Mouse (Mus musculus) forebrain, embryonic 16.5 days (tissue): ENCODE results near the gene Pigp. TPM values are rescaled to one million over a fixed set of nuclear protein-coding genes. Genes with fewer than 3 reads are reported as not detected.

Experiments used
- ATAC-seq: fragments of 200-750 bp; cut with Nextera tagmentation; 2 replicates; pipeline ENCODE4 v1.8.0; 2017; ENCODE audit warnings: mild to moderate bottlenecking, moderate library complexity
- H3K27ac ChIP-seq: fragments of 300-500 bp; sonication (generic); 2 replicates; pipeline ENCODE4 v1.5.1; 2014; ENCODE audit warnings: low read length, control low read depth
- H3K27me3 ChIP-seq: fragments of 300-500 bp; sonication (generic); replicated peaks from 2 replicates; pipeline ENCODE4 v1.6.1; 2014; ENCODE audit warnings: low read length; ENCODE audit not compliant: control insufficient read depth, insufficient read depth
- H3K36me3 ChIP-seq: fragments of 300-500 bp; sonication (generic); 2 replicates; pipeline ENCODE4 v1.6.1; 2014; ENCODE audit not compliant: control insufficient read depth, insufficient read depth
- H3K4me1 ChIP-seq: fragments of 300-500 bp; sonication (generic); replicated peaks from 2 replicates; pipeline ENCODE4 v1.6.1; 2014; ENCODE audit warnings: low read length; ENCODE audit not compliant: control insufficient read depth, insufficient read depth
- H3K4me2 ChIP-seq: fragments of 300-500 bp; sonication (generic); 2 replicates; pipeline ENCODE4 v1.6.1; 2014; ENCODE audit warnings: mild to moderate bottlenecking, low read length, control low read depth
- H3K4me3 ChIP-seq: fragments of 300-500 bp; sonication (generic); replicated peaks from 2 replicates; pipeline ENCODE4 v1.5.1; 2014; ENCODE audit warnings: mild to moderate bottlenecking, low read length, control low read depth
- H3K9ac ChIP-seq: fragments of 300-500 bp; sonication (generic); replicated peaks from 2 replicates; pipeline ENCODE4 v1.6.1; 2014; ENCODE audit warnings: low read depth, low read length, control low read depth
- H3K9me3 ChIP-seq: fragments of 300-500 bp; sonication (generic); 2 replicates; pipeline ENCODE4 v1.6.1; 2016; ENCODE audit warnings: low read length; ENCODE audit not compliant: control insufficient read depth
- WGBS: fragments of 180-500 bp; shearing (Covaris S2); extraction: QIAGEN DNeasy Blood & Tissue Kit; methylation state at CpG from one replicate; pipeline ENCODE4 v1.1.7; 2014; 5-methylcytosine and 5-hydroxymethylcytosine counted together
- polyA plus RNA-seq: library from polyadenylated mRNA; unstranded; fragments of >200 nt; fragmentation: Nextera tagmentation; extraction: Ambion mirVana; gene quantifications from 2 replicates; pipeline ENCODE4 v1.2.1, GENCODE M21; 2015

Gene Pigp
- polyA plus RNA-seq, 1 experiment from 2014 or later, result 120 TPM

DNA sequence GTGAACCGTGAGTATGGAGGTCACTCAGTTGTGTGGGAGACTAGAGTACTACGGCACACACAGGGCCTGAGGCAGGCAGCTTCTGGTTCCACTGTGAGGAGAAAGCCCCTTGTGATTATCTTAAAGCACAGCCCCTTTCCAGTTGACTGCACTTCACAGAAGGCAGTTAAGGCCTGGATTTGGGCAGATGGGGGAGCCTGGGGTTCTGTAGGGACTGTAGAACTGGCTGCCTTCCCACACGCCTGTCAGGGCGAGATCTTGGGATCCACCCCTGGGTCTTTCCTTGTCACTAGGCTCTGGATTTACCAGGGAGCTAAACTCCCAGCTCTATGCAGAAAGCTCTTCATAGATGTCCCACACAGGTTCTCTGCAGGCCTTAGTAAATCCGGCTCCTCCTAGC is 41.2 kb downstream of the Pigp start:
- H3K36me3 ChIP-seq, result no peaks in the 10 kb centered on the region
- peaks cover 25% of the 10 kb centered on the region for H3K4me1 ChIP-seq
- H3K9me3 ChIP-seq, result no peaks in the 10 kb centered on the region
- H3K27ac ChIP-seq, result no peak overlapping the region
- peak; percentile 62; the same call in 1 of the 2 replicates for ATAC-seq
- no peak overlapping the region for H3K4me3 ChIP-seq
- WGBS, result 36% methylated on average over 5 of the region's 5 CpGs
- H3K4me2 ChIP-seq, result no peak overlapping the region
- no peak overlapping the region for H3K9ac ChIP-seq
- H3K27me3 ChIP-seq, result peaks cover 18% of the 10 kb centered on the region

GRCm38 (mm10) chr16:94328881-94329867 is 42.5 kb downstream of the Pigp start:
- peak overlapping the region; percentile 46 for H3K4me3 ChIP-seq
- H3K27ac ChIP-seq, result no peak overlapping the region
- peaks cover 18% of the 10 kb centered on the region for H3K27me3 ChIP-seq
- 8% methylated on average over 25 of the region's 25 CpGs for WGBS
- H3K4me2 ChIP-seq, result peak overlapping the region; percentile 79
- no peaks in the 10 kb centered on the region for H3K9me3 ChIP-seq
- no peak for ATAC-seq
- no peak overlapping the region for H3K9ac ChIP-seq
- H3K4me1 ChIP-seq, result peaks cover 25% of the 10 kb centered on the region
- no peaks in the 10 kb centered on the region for H3K36me3 ChIP-seq

DNA sequence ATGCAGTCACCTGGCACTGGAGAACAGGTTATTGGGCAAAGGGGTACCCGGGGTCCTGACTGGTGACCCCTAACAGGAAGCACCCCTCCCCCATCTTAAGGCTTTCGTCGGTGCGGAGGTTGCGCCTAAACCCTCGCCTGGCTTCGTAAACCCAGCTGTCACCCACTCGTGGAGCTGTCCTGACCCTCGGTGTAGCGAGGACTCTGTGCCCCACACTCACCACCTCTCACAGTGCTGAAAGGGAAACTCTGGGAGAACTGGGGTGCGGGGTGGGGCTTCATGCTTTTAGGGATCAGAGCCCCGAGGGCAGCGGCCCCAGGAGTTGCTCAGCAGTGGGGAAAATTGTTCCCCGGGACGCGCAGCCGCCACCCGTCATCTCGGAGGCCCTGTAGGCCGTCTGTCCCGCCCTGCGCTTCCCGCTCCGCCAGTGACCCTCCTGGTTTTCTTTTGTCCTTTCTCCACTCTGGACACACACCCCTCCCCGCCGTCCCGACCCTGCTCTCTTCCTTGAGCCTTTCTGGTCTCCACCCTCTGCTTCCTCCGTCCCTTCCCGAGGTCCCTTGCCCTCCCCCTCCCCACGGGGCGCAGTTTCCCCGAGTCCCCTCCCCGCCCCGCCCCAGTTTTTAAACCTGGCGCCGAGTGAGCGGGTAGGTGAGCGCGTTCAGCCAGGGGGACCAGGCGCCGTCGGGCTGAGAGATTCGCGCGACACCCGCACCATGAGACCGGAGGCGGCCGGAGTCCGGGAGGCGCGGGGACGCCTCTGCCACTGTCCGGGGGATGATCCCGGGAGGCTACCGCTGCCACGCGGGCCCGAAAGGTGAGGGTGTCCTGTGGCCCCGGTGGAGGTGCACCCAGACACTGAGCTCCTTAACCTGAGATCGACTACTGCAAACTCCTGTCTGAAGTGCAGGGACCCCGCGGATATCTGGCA is 43.6 kb downstream of the Pigp start, which contains the start of gene Ripply3:
Ripply3 (plus strand) TSS at position 640 of the 931 bp plus-strand sequence.
- peak within 1 kb of the TSS; percentile 46 for H3K4me3 ChIP-seq
- H3K9me3 ChIP-seq, result no peaks in the 10 kb centered on the region
- peak within 1 kb of the TSS; percentile 44 for H3K9ac ChIP-seq
- H3K4me1 ChIP-seq, result peaks cover 25% of the 10 kb centered on the region
- H3K4me2 ChIP-seq, result peak within 1 kb of the TSS; percentile 79
- H3K27me3 ChIP-seq, result peaks cover 18% of the 10 kb centered on the region
- H3K27ac ChIP-seq, result no peak within 1 kb of the TSS
- WGBS, result 2% methylated on average over 63 of the region's 63 CpGs
- ATAC-seq, result no peak
- H3K36me3 ChIP-seq, result no peaks in the 10 kb centered on the region

DNA sequence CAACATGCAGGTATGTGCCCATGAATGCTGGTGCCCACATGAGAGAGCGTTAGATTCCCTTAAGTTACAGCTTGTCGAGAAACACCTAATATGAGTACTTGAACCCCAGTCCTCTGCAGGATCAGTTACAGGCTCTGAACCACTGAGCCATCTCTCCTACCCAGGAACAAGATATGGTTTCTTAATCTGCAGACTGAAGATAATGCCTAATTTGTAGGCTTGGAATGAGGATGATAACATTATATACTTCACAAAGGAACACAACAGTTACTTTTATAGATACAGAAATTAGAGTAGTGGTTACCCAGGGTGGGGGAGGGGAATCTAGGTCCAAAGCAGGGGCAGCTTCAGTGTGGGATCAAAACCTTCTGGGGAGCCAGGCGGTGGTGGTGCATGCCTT is 45.6 kb downstream of the Pigp start:
- peaks cover 25% of the 10 kb centered on the region for H3K4me1 ChIP-seq
- H3K4me3 ChIP-seq, result no peak overlapping the region
- 90% methylated on average over 3 of the region's 3 CpGs for WGBS
- peaks cover 18% of the 10 kb centered on the region for H3K27me3 ChIP-seq
- ATAC-seq, result no peak
- no peak overlapping the region for H3K4me2 ChIP-seq
- H3K9ac ChIP-seq, result no peak overlapping the region
- no peaks in the 10 kb centered on the region for H3K36me3 ChIP-seq
- no peak overlapping the region for H3K27ac ChIP-seq
- H3K9me3 ChIP-seq, result no peaks in the 10 kb centered on the region

DNA sequence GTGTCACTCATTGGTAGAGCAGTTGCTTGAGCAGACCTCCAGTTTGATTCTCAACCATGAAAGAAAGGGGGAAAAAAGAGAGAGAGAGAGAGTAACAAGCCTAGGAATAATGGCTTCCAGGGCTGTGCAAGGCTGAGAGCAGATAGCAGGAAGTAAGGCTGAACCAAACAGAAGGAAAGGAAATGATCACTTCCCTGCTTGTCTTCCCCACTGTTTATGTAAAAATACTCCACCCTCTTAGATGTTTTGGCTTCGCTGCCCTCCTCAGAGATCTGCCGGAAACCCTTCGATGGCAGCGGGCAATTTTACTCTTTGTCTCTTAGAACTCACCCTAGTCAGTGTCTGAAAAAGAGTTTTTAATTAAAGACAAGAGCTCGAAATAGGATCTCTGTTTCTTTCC is 48.0 kb downstream of the Pigp start:
- Histone ChIP-seq H3K27me3 (peaks cover 18% of the 10 kb centered on the region), H3K4me1 (peaks cover 11% of the 10 kb centered on the region), H3K9me3 (no peaks in the 10 kb centered on the region), H3K36me3 (no peaks in the 10 kb centered on the region), H3K9ac (no peak overlapping the region), H3K27ac (no peak overlapping the region), H3K4me3 (no peak overlapping the region), H3K4me2 (no peak overlapping the region)
- ATAC-seq, result no peak
- WGBS, result 70% methylated on average over 5 of the region's 5 CpGs

DNA sequence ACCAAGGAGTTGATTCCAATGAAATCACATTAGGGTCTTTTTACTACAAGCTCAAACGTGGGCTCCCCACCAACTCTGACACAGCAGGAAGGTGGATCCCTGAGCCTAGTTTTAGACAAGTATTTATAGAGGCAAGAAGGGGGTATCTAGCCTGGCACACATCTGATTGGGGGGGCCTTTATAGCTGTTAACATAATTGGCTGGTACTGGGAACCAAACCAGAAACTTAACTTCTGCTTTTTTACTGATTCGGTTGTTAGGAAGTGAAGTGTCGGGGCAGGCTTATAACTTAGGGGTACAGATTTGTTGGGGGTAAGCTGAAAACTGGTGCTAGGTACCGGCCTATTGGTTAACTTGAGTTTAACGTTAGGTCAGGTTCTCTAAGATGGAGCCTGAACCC is 51.4 kb downstream of the Pigp start:
- 80% methylated on average over 5 of the region's 5 CpGs for WGBS
- H3K4me3 ChIP-seq, result no peak overlapping the region
- H3K27ac ChIP-seq, result no peak overlapping the region
- no peak overlapping the region for H3K9ac ChIP-seq
- ATAC-seq, result no peak
- H3K4me2 ChIP-seq, result no peak overlapping the region
- H3K27me3 ChIP-seq, result no peaks in the 10 kb centered on the region
- no peaks in the 10 kb centered on the region for H3K36me3 ChIP-seq
- no peaks in the 10 kb centered on the region for H3K9me3 ChIP-seq
- H3K4me1 ChIP-seq, result no peaks in the 10 kb centered on the region

DNA sequence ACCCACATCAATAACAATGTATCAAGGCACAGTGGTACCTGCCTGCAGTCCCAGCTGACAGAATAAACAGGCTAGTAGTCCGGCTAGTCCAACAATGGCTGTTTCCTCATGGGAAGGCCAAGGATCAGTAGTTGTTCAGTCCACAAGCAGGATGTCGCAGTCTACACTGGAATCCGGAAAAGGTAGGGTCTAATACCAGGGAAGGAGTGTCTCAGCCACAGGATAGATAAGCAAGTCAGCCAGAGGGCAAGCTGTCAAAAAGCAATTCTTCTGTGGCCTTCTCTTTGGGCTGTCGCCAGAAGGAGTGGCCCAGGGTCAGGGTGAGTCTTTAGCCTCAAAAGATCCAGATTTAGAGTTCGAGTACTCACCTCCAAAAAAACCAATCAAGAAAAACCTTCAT is 53.9 kb downstream of the Pigp start:
- Histone ChIP-seq H3K9ac (no peak overlapping the region), H3K4me2 (no peak overlapping the region), H3K27me3 (no peaks in the 10 kb centered on the region), H3K4me3 (no peak overlapping the region), H3K27ac (no peak overlapping the region), H3K4me1 (peaks cover 9% of the 10 kb centered on the region), H3K9me3 (no peaks in the 10 kb centered on the region), H3K36me3 (no peaks in the 10 kb centered on the region)
- no peak for ATAC-seq
- WGBS, result 81% methylated on average over 5 of the region's 5 CpGs

DNA sequence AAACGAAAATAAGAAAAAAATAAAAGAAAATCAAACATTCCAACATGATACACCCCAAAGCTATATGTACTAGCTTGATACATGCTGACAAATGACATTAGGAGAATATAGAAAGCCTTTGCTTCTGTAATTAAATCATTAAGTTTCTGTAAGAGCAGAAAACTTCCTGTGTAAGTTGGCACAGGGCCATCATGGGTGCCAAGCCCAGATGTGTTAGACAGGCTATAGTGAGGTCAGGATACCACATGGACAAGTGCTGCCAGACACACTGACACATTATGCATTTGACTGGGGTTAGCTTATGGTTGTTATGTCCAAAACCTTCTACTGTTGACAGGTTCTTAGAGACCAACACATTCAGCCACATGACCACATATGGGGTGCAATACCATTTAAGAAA is 56.4 kb downstream of the Pigp start:
- Histone ChIP-seq H3K27me3 (no peaks in the 10 kb centered on the region), H3K4me2 (no peak overlapping the region), H3K27ac (no peak overlapping the region), H3K4me1 (peaks cover 17% of the 10 kb centered on the region), H3K36me3 (no peaks in the 10 kb centered on the region), H3K4me3 (no peak overlapping the region), H3K9me3 (no peaks in the 10 kb centered on the region), H3K9ac (no peak overlapping the region)
- 32% methylated on average over 1 of the region's 1 CpGs for WGBS
- no peak for ATAC-seq

- Histone ChIP-seq H3K4me3 (no peak overlapping the region), H3K4me2 (no peak overlapping the region), H3K27me3 (no peaks in the 10 kb centered on the region), H3K9ac (no peak overlapping the region), H3K9me3 (no peaks in the 10 kb centered on the region), H3K4me1 (peaks cover 17% of the 10 kb centered on the region), H3K36me3 (no peaks in the 10 kb centered on the region), H3K27ac (no peak overlapping the region; the same call in 1 of the 2 replicates)
- whole genome bisulfite sequencing, result 97% methylated on average over 5 of the region's 5 CpGs
- ATAC-seq, result no peak
These were observed 57.0 kb downstream of the Pigp start for GRCm38 (mm10) chr16:94314626-94315025.
